Mouse (Mus musculus) lung, postnatal 10 days (tissue): ENCODE results near the gene Ptf1a.

Experiments
- DNase-seq: peaks from one replicate; pipeline ENCODE4 v3.0.0; 2021

The Ptf1a gene

DNA sequence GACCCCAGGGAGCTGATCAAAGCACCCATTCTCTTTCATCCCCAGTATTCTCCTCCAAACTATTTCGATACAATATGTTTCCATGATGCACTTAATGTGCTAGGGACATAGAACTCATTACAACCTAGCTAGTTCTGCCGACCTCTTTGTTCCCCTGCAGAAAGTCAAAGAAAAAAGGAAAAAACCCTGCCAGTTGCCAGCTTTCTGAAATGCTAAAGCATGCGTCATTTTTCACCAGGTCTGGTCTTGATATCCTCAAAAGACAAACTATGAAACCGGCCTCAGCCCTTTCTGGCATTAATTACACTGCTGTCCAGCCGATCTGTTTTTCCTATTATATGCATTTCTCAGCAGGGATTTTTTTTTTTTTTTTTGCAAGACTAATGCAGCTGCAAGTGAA lies 9.8 kb downstream of the Ptf1a start:
- DNase-seq, result no peak

- DNase-seq, result no peak
These were observed 10.5 kb downstream of the Ptf1a start for GRCm38 (mm10) chr2:19455857-19456482.

DNA sequence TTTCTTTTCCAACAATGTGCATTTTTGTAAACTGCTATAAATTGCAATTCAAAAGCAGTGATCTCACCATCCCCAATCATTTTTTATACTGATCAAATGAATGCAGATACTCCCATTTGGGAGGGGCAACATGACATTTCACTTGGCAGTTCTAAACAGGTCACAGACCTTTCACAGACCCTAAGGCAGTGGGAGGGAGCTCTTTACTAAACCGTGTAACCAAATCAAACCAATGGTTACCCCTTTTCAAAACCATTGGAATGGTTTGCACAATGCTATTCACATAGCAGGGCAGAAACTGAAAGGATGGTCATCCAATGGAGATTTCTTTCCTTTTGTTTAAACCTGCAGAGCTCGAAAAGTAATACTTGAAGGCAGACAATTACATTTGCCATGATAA lies 13.3 kb downstream of the Ptf1a start:
- no peak for DNase-seq

DNA sequence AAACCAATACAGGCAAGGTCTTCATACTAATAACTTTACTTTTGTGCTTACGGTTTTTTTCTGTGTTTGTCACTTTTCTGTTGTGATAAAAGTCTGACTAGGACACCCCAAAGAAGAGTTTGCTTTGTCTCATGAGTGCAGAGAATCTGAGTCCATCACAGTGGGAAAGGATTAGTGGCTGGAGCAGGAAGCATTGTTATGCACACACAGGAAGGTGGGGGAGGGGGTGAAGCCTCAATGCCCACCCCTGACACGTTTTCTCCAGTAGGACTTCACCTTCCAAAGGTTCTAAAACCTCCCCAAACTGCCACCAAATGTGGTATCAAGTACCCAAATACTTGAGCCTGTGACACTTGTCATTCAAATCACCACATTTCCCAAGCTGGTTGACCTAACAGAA lies 16.5 kb downstream of the Ptf1a start:
- DNase-seq, result no peak

DNA sequence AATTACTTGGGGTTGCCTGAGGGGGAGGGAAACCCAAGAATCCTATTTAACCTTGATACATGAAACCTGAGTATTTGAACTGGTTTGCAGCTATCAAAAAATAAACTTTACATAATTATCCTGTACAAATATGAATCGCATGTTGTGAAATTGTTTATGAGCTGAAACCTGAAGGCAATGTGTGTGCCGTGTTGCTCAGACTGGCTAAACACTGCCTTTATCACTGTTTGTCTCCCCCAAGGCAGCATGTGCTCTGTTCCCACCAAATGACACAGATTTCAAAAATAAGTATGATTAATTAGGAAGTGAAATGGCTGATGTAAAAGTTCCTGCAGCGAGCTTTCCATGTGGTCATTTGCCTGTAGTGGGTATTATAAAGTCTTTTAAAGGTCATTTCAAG lies 44.8 kb downstream of the Ptf1a start:
- no peak for DNase-seq
